Comparison of ENCODE assay signal across 22 mouse cellular contexts in genomic region chr4:101087721-101088120, GRCm38 (mm10). TPM values are rescaled to one million over a fixed set of nuclear protein-coding genes. Genes with fewer than 3 reads are reported as not detected.
DNase-seq lines count a peak whose midpoint lies in the region; ATAC-seq and TF ChIP-seq lines count a peak whose summit lies in the region.
"Had no signal": no experiment of that assay in that cellular context is flagged by ENCODE, and none has a peak within 500 bp of the region (broad histone marks: within the 10 kb centered on the region; RNA-seq: fewer than 3 reads in every experiment).

No protein-coding gene starts in this region.

- no peak overlapping the region for H3K9ac ChIP-seq in lung, postnatal 0 days (replicated peaks; ENCODE audit: low read depth)
- H3K9ac ChIP-seq: embryonic facial prominence, embryonic 15.5 days; heart, embryonic 15.5 days; limb, embryonic 15.5 days had no signal

- no peak overlapping the region for H3K4me2 ChIP-seq in lung, postnatal 0 days (replicated peaks; ENCODE audit: low read depth, low read length)
- H3K4me2 ChIP-seq: embryonic facial prominence, embryonic 15.5 days; heart, embryonic 15.5 days; limb, embryonic 15.5 days; midbrain, embryonic 11.5 days had no signal

- no peak overlapping the region for H3K4me3 ChIP-seq in lung, postnatal 0 days (ENCODE audit: low read depth, low read length)
- H3K4me3 ChIP-seq: embryonic facial prominence, embryonic 15.5 days; heart, adult 2 months; heart, embryonic 15.5 days; limb, embryonic 15.5 days had no signal

- TF ChIP-seq CTCF in lung, postnatal 0 days (IDR thresholded peaks at IDR 0.05), result no peak

- H3K9me3 ChIP-seq in lung, postnatal 0 days (ENCODE audit: low read length), result no peaks in the 10 kb centered on the region
- H3K9me3 ChIP-seq: embryonic facial prominence, embryonic 15.5 days; heart, embryonic 15.5 days; limb, embryonic 15.5 days had no signal

- DNase-seq in layer of hippocampus, adult 11-12 months (ENCODE audit: low spot score), result peak; percentile 46
- DNase-seq in layer of hippocampus, postnatal 25 days (ENCODE audit: extremely low spot score in 1 of 2, low spot score in 1 of 2), result no peak
- peak; percentile 14 for DNase-seq in lung, postnatal 0 days (ENCODE audit: low spot score)
- no peak for DNase-seq in lung, postnatal 14 days
- peak; percentile 42 for DNase-seq in lung, postnatal 10 days
- peak; percentile 34 to 48 for DNase-seq in right cerebral cortex, postnatal 36 days (ENCODE audit: low spot score in 2 of 2)
- DNase-seq in cerebellum, adult 11-12 months, result no peak
- DNase-seq in ovary, postnatal 14 days (ENCODE audit: low spot score), result no peak
- DNase-seq: adrenal gland, postnatal 14 days; cerebellum, adult 11 months; cerebellum, postnatal 14 days; gastrocnemius, postnatal 25 days; heart, adult 2 months; kidney, adult 18-20 months; kidney, postnatal 10 days had no signal

- no peak for TF ChIP-seq EP300 in lung, postnatal 0 days (IDR thresholded peaks at IDR 0.05)

- H3K27ac ChIP-seq in lung, postnatal 0 days (ENCODE audit: low read length), result no peak overlapping the region
- H3K27ac ChIP-seq: embryonic facial prominence, embryonic 15.5 days; heart, adult 2 months; heart, embryonic 15.5 days; hindbrain, postnatal 0 days; limb, embryonic 15.5 days had no signal

- H3K4me1 ChIP-seq in lung, postnatal 0 days (ENCODE audit: insufficient read depth, low read depth, low read length), result no peaks in the 10 kb centered on the region
- H3K4me1 ChIP-seq: heart, embryonic 15.5 days had no signal

- ATAC-seq in lung, postnatal 0 days, result no peak
- ATAC-seq: forebrain, embryonic 16.5 days; hindbrain, postnatal 0 days had no signal

- H3K36me3 ChIP-seq in lung, postnatal 0 days (ENCODE audit: insufficient read depth, low read length), result no peaks in the 10 kb centered on the region
- H3K36me3 ChIP-seq: embryonic facial prominence, embryonic 15.5 days; heart, embryonic 15.5 days; limb, embryonic 15.5 days had no signal

- 68% methylated on average over 1 of the region's 1 CpGs for WGBS in lung, postnatal 0 days

- no peaks in the 10 kb centered on the region for H3K27me3 ChIP-seq in lung, postnatal 0 days (replicated peaks; ENCODE audit: insufficient read depth, low read length)
- H3K27me3 ChIP-seq: CH12.LX; embryonic facial prominence, embryonic 15.5 days; heart, embryonic 15.5 days; limb, embryonic 15.5 days had no signal

RNA-seq across cellular contexts. Expression of gene Raver2, which starts 18.9 kb away (rescaled TPM):
- 10 to 100 TPM; 45.1 to 52.3 TPM for total RNA-seq in layer of hippocampus, postnatal 25 days (2021)
- 13.0 and 13.2 TPM in 2 replicates for polyA plus RNA-seq in lung, postnatal 0 days (2015; fragmentation: Nextera tagmentation; extraction: Ambion mirVana)

Comparison
In these comparisons a context has a peak if more than half of its experiments do, and no peak if none do; other contexts are left out.
1. DNase-seq: peak in layer of hippocampus, adult 11-12 months (single experiment), lung, postnatal 0 days (single experiment), lung, postnatal 10 days (single experiment) and right cerebral cortex, postnatal 36 days (2 of 2); none in layer of hippocampus, postnatal 25 days (0 of 2), lung, postnatal 14 days (single experiment), cerebellum, adult 11-12 months (single experiment) and ovary, postnatal 14 days (single experiment).